Mouse (Mus musculus): ENCODE measurements around the gene Tmem43. TPM values are rescaled to one million over a fixed set of nuclear protein-coding genes. Genes with fewer than 3 reads are reported as not detected.
A peak's percentile ranks its signal among the peaks of the same experiment; 100 is the strongest.

Gene Tmem43
- polyA plus RNA-seq, 1 experiment from 2014 or later = 8.1 TPM

DNA sequence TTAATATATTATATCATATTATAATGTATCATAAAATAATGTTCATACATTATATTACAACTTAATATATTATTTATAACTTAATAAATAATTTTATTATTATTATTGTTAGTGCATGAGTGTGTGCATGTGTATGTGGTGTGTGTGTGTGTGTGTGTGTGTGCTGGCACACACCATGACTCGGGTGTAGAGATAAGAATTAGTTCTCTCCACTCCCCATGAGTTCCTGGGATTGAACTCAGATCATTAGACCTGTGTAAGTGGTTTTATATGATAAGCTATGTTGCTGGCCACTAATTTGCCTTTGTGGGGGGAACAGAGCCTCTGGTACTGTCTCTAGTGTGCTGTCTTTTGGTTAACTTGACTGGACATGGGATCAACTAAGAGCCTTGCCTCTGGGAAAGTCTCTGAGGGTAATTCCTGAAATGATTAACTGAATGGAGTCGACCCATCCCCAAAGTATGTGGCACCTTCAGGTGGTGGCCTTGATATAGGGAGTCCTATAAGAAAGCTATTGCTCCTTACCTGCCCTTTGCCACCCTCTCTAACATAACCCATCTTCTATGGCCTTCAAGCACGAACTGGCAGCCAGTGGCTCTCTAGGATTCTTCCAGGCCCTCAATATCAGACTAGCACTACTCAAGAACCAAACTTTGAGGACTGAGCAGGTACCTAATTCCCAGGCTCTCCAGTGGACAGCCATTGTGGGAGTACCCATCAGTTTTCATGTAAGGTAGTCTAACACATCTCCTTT, 23.9 kb upstream of the Tmem43 start:
- DNase-seq (no peak), ATAC-seq (peak; percentile 58)
- Histone ChIP-seq H3K9ac (replicated peaks) (no peak overlapping the region), H3K27ac (ENCODE audit: low read depth) (no peak overlapping the region), H3K9me3 (ENCODE audit: low read length) (no peaks in the 10 kb centered on the region), H3K27me3 (ENCODE audit: insufficient read depth, low read length) (no peaks in the 10 kb centered on the region), H3K4me1 (ENCODE audit: insufficient read depth) (no peaks in the 10 kb centered on the region), H3K36me3 (replicated peaks; ENCODE audit: insufficient read depth, low read length) (no peaks in the 10 kb centered on the region), H3K4me2 (ENCODE audit: low read depth, low read length) (no peak overlapping the region), H3K4me3 (ENCODE audit: low read depth, low read length) (no peak overlapping the region)
- WGBS (ENCODE audit: insufficient replicate concordance) = 43% methylated on average over 3 of the region's 3 CpGs
- TF ChIP-seq EP300 (IDR thresholded peaks at IDR 0.05; ENCODE audit: low read depth) (no peak), CTCF (IDR thresholded peaks at IDR 0.05; ENCODE audit: low read depth) (no peak)

DNA sequence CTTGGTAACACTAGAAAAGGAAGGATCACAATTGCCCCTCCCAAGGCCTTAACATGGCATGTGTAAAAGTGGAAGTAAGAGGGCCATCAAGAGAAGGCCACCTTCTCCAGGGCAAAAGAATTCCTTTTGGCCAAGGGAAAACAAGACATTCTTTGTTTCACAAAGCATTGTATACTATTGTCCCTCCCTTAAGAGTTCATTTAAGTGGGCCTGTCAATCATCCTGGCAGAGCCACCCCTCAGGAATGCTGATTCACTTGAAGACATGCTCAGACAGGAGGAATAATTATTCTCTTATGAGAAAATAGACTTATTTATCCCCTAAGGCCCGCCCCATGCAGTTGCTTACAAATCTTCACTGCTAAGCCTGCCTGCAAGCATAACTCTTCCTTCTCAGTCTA, 21.4 kb upstream of the Tmem43 start:
- H3K4me1 ChIP-seq (ENCODE audit: insufficient read depth) = no peaks in the 10 kb centered on the region
- H3K4me3 ChIP-seq (ENCODE audit: low read depth, low read length) = no peak overlapping the region
- no peaks in the 10 kb centered on the region for H3K9me3 ChIP-seq (ENCODE audit: low read length)
- TF ChIP-seq EP300 (IDR thresholded peaks at IDR 0.05; ENCODE audit: low read depth) (no peak), CTCF (IDR thresholded peaks at IDR 0.05; ENCODE audit: low read depth) (no peak)
- ATAC-seq (no peak), DNase-seq (no peak)
- H3K36me3 ChIP-seq (replicated peaks; ENCODE audit: insufficient read depth, low read length) = no peaks in the 10 kb centered on the region
- no peak overlapping the region for H3K27ac ChIP-seq (ENCODE audit: low read depth)
- no peaks in the 10 kb centered on the region for H3K27me3 ChIP-seq (ENCODE audit: insufficient read depth, low read length)
- no peak overlapping the region for H3K9ac ChIP-seq (replicated peaks)
- WGBS (ENCODE audit: insufficient replicate concordance) = 45% methylated on average over 1 of the region's 1 CpGs
- H3K4me2 ChIP-seq (ENCODE audit: low read depth, low read length) = no peak overlapping the region

DNA sequence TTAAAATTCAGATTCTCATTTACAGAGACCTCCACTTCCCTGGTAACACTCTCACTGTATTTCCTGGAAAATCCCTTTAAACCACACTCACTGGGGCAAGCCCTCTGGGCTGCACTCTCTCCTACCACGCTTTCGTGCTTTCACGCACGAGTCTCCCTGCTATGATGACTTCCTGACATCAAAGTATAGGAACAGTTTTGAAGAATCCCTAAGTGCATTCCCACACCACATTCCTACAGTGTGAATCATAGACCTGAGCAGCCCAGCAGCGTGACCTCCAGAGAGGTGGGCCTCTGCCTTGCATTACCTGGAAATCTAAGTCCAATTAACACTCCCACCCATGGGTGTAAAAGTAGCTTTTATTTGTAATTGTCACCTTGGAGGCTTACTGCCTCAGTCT, 19.0 kb upstream of the Tmem43 start:
- H3K4me2 ChIP-seq (ENCODE audit: low read depth, low read length) = no peak overlapping the region
- TF ChIP-seq CTCF (IDR thresholded peaks at IDR 0.05; ENCODE audit: low read depth) = no peak
- no peak for TF ChIP-seq EP300 (IDR thresholded peaks at IDR 0.05; ENCODE audit: low read depth)
- H3K27me3 ChIP-seq (ENCODE audit: insufficient read depth, low read length) = no peaks in the 10 kb centered on the region
- no peaks in the 10 kb centered on the region for H3K4me1 ChIP-seq (ENCODE audit: insufficient read depth)
- DNase-seq (no peak), ATAC-seq (no peak)
- 58% methylated on average over 5 of the region's 5 CpGs for WGBS (ENCODE audit: insufficient replicate concordance)
- H3K9me3 ChIP-seq (ENCODE audit: low read length) = no peaks in the 10 kb centered on the region
- H3K9ac ChIP-seq (replicated peaks) = no peak overlapping the region
- no peak overlapping the region for H3K4me3 ChIP-seq (ENCODE audit: low read depth, low read length)
- H3K27ac ChIP-seq (ENCODE audit: low read depth) = no peak overlapping the region
- H3K36me3 ChIP-seq (replicated peaks; ENCODE audit: insufficient read depth, low read length) = no peaks in the 10 kb centered on the region

DNA sequence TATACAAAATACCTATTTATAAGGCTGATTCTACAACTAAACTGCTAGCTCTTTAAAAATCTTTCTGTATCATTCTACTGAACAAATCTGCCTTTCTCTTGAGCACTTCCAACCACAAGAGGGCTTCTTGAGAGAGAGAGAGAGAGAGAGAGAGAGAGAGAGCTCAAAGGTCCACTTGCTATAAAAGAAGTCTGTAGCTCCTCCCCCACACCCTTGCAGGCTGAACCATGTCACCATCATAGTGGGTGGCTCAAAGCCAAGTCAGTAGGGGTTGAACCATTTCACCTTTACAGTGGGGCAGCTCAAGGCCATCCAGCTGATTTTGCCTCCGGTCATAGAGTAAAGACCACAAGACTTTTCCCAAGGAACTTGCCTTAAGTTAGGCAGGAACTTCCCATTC, 14.0 kb upstream of the Tmem43 start:
- no peaks in the 10 kb centered on the region for H3K9me3 ChIP-seq (ENCODE audit: low read length)
- no peak for DNase-seq
- no peak overlapping the region for H3K4me3 ChIP-seq (ENCODE audit: low read depth, low read length)
- no peaks in the 10 kb centered on the region; the same call in none of the 2 replicates for H3K36me3 ChIP-seq (replicated peaks; ENCODE audit: insufficient read depth, low read length)
- H3K27ac ChIP-seq (ENCODE audit: low read depth) = no peak overlapping the region
- H3K27me3 ChIP-seq (ENCODE audit: insufficient read depth, low read length) = no peaks in the 10 kb centered on the region
- WGBS (ENCODE audit: insufficient replicate concordance) = 61% methylated on average over 1 of the region's 1 CpGs
- H3K4me2 ChIP-seq (ENCODE audit: low read depth, low read length) = no peak overlapping the region
- H3K4me1 ChIP-seq (ENCODE audit: insufficient read depth) = no peaks in the 10 kb centered on the region
- no peak overlapping the region for H3K9ac ChIP-seq (replicated peaks)
- no peak for TF ChIP-seq EP300 (IDR thresholded peaks at IDR 0.05; ENCODE audit: low read depth)
- 0 out of 2 replicates have a peak, but pooled peaks have one; percentile 3 for TF ChIP-seq CTCF (IDR thresholded peaks at IDR 0.05; ENCODE audit: low read depth)
- 0 out of 2 replicates have a peak, but pooled peaks have one; percentile 29 for ATAC-seq

DNA sequence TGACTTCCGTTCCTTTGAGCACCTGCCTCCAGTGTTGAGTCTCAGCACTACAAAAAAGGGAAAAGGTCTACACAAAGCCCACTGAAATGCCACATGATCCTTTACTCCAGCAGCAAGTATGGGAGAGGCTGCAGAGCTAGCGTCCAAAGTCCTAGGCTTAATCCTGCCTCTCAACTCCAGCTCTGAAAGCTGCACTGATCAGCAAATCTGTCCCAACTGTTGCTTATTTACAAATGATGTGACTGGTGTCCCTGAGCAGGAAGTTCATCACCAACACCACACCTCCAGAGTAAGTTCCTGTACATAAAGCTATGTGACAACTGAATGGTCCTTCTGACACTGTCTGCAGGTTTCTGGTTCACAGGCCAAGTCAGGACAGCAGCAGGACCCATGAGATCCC, 7.7 kb upstream of the Tmem43 start:
- no peak for TF ChIP-seq CTCF (IDR thresholded peaks at IDR 0.05; ENCODE audit: low read depth)
- TF ChIP-seq EP300 (IDR thresholded peaks at IDR 0.05; ENCODE audit: low read depth) = no peak
- WGBS (ENCODE audit: insufficient replicate concordance) = 76% methylated on average over 2 of the region's 2 CpGs
- Histone ChIP-seq H3K4me2 (ENCODE audit: low read depth, low read length) (no peak overlapping the region), H3K27me3 (ENCODE audit: insufficient read depth, low read length) (no peaks in the 10 kb centered on the region), H3K27ac (ENCODE audit: low read depth) (no peak overlapping the region), H3K9me3 (ENCODE audit: low read length) (no peaks in the 10 kb centered on the region), H3K9ac (replicated peaks) (no peak overlapping the region), H3K36me3 (replicated peaks; ENCODE audit: insufficient read depth, low read length) (peaks cover 15% of the 10 kb centered on the region), H3K4me1 (ENCODE audit: insufficient read depth) (no peaks in the 10 kb centered on the region), H3K4me3 (ENCODE audit: low read depth, low read length) (no peak overlapping the region)
- no peak for DNase-seq
- no peak for ATAC-seq

DNA sequence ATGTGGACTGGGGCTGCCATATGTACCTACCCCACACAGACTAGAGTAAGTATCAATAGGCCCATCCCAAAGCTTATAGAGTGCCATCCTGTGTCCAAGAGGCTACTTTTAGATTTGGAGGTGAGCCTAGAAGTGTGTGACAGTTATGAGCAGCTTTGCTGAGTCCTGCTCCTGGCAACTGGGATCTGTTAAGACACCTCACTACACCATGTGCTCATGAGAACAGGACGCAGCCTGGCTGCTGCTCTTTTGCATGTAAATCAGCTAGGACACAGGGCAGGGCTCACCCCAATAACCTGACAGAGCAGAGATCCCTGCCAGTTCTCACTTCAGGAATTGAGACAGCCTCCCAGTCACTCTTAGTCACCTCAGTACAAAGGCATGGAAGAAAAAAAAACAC, 6.4 kb upstream of the Tmem43 start:
- ATAC-seq (no peak), DNase-seq (no peak)
- peaks cover 7% of the 10 kb centered on the region for H3K4me1 ChIP-seq (ENCODE audit: insufficient read depth)
- 86% methylated on average over 1 of the region's 1 CpGs for WGBS (ENCODE audit: insufficient replicate concordance)
- H3K4me2 ChIP-seq (ENCODE audit: low read depth, low read length) = no peak overlapping the region
- no peak overlapping the region for H3K4me3 ChIP-seq (ENCODE audit: low read depth, low read length)
- peaks cover 15% of the 10 kb centered on the region for H3K36me3 ChIP-seq (replicated peaks; ENCODE audit: insufficient read depth, low read length)
- H3K9ac ChIP-seq (replicated peaks) = no peak overlapping the region
- H3K27me3 ChIP-seq (ENCODE audit: insufficient read depth, low read length) = no peaks in the 10 kb centered on the region
- TF ChIP-seq EP300 (IDR thresholded peaks at IDR 0.05; ENCODE audit: low read depth) = no peak
- TF ChIP-seq CTCF (IDR thresholded peaks at IDR 0.05; ENCODE audit: low read depth) = no peak
- no peaks in the 10 kb centered on the region for H3K9me3 ChIP-seq (ENCODE audit: low read length)
- H3K27ac ChIP-seq (ENCODE audit: low read depth) = no peak overlapping the region
